Mouse (Mus musculus) retina, adult 2 months (tissue): ENCODE results near the gene Tpst1.

Experiments
- DNase-seq: peaks from one replicate; pipeline ENCODE4 v3.0.0-alpha.2; 2012; ENCODE audit warnings: low read depth, low spot score

The Tpst1 gene

DNA sequence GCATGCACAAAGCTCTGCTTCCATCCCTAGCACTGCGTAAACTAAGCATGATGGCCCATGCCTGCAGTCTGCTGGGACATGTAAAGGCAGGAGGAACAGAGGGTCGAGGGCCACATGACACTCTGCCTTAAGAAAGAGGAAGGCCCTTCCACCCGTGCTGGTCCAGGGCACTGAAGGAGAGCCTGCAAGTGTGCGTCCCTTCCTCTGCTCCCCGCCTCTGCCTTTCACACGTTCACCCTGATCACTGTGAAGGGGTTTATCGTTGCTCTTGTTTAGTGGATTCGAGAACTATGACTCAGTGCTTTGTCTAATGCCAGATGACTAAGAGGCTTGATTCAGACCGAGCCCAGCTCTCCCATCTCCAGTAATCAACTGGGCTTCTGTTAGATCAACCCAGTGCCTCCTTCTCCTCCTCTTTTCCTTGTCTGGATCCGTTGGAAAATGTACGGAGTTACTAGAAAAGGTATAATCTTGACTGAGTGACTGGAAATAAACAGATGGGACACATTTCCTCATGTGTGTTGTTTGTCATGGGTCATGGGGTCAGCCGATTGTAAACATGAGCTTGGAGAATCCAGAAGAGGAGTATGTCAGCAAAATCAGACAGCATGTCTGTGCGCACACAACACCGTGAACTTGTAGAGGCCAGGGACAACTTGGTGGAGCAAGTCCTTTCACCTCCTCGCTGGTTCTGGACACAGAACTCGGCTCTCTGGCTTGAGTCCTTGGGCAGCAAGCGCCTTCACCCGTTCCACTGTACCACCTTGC is 16.7 kb downstream of the Tpst1 start:
- no peak for DNase-seq

DNA sequence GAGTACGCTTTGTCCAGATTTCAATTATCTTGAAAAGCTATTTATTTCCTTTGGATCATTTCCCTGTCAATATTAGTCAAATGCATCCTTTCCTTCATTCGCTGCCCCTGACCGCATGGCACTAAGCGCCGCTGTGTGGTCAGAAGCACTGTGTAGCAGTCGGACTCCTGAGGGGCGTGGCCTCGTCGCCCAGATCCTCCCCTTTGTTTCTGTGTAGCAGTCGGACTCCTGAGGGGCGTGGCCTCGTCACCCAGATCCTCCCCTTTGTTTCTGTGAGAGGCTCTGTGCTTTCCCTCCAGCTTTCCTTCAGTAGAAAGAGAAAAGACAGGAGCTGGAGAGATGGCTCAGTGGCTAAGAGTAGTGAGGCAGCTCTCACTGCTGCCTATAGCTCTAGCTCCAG is 23.6 kb downstream of the Tpst1 start:
- no peak for DNase-seq

DNA sequence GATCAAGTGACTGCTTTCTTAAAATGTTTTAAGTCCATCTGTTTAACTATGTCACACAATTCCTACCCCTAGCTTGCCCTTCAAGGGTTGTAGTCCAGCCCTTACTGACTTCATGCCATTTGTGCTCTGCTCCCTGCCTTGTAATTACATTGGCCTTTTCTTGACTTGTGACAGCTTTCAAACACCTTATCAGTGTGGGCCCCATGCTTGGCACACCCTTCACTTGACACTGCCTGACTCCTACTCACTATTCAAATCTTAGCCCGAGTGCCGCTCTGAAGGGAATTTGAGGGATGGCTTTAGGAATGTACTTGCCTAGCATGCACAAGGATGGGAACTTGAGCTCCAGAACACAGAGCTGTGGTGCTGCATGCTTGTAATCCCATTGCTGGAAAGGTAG is 24.7 kb downstream of the Tpst1 start:
- DNase-seq: no peak

DNA sequence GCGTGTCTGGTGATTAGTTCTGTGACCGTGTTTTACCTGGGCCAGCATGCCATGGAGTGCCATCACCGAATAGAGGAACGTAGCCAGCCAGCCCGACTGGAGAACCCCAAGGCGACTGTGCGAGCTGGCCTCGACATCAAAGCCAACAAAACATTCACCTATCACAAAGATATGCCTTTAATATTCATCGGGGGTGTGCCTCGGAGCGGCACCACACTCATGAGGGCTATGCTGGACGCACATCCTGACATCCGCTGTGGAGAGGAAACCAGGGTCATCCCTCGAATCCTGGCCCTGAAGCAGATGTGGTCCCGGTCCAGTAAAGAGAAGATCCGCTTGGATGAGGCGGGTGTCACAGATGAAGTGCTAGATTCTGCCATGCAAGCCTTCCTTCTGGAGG is 28.6 kb downstream of the Tpst1 start:
- no peak for DNase-seq

DNA sequence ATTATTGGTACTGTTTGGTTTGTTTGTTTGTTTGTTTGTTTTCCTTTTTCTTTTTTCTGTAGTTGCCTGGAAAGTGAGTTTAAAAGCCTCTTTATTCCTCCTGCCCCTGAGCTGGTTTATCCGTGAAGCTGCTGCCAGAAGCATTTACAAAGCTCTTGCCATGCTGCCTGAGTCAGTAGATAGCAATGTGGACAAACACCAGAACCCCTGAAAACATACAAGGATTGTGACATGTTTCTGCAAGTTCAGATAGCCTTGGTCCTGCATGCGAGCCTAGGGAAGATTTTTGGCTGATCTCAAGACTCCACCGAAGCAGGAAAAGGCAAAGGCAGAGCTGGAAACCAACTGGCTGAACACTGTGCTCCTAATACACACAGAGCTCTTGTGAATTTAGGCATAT is 36.2 kb downstream of the Tpst1 start:
- no peak for DNase-seq

DNA sequence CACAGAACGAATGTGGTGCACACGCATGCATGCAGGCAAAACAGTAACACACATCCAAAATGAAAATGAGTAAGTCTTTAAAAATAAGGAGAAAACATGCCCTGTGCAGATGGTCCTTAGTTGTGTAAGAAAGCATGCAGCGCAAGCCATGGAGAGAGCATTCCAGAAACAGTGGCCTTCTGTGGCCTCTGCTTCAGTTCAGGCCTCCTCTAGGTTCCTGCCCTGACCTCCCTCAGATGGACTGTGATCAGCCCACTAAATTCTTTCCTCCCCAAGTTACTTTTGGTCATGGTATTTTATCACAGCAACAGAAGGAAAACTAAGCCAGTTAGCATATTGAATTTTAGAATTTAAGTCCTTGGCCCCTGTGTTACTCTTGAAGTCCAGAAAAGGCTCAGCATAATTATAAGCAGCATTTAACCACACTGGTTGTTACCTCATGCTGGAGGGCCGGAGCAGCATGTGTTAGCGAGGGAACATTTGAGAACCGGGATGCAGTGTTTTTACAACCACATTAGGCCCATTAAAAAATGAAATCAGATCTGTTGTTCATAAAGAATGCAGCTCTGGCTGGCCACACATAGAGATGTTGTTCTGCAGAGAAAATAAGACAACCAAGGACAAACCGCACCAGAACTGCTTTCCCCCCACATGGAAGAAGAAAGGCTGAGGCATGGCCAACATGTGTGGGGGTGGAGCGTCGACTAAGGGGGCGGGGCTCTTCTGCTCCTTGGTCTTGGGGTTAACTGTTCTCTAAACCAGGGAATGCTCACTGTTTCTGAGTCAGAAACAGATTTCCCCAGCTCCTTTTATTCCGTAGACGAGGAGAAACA is 37.7 kb downstream of the Tpst1 start:
- no peak for DNase-seq

DNA sequence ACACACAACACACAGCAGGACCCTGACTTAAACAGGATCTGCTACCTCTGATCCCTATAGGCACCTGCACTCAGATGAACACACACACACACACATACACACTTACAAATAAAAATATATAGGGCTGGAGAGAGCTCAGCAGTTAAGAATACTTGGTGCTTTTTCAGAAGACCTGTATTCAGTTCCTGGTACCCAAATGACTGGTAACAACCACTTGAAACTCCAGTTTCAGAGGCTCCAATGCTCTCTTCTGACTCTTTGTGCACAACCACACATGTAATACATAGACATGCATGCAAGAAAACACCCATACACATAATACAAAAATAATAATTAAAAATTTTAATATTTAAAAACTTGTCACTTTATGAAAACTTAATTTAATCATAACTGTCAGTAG is 39.5 kb downstream of the Tpst1 start:
- DNase-seq: no peak

DNA sequence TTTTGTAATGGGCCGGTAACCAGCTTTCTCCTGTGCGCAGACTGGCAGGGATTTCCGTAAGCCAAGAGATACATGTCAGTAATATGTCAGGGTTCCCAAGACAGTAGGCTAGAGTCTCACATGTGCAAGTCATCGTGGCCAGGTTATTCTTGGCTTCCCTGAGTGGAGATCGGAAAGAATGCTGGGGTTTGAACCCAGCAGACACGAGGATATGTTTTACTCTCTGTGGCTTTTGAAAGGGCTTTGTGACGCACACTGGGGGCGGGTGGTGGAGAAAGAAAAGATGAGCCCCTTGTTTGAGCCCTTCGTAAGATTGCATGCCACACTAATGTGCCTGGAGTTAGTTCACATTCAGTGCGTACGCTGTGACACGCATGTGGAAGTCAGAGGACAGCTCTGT is 43.0 kb downstream of the Tpst1 start:
- DNase-seq: no peak

DNA sequence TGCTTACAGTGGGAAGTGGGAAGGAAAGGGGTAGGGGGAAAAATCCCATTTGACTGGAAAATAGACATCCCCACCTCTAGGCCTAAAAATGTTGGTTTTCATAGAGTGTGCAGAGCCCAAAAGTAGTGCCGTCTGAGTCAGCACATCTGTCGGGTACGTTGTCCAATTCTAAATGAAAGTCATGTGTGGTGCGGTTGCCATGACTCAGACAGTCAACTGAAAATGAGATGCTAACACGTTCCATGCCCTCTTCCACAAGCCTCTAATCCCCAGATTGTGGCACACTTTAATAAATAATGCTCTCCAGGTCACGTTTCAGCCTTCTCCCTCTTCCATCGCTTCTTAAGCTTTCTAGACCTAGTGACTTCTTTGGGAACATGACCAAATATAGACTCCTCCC is 43.7 kb downstream of the Tpst1 start:
- no peak for DNase-seq

DNA sequence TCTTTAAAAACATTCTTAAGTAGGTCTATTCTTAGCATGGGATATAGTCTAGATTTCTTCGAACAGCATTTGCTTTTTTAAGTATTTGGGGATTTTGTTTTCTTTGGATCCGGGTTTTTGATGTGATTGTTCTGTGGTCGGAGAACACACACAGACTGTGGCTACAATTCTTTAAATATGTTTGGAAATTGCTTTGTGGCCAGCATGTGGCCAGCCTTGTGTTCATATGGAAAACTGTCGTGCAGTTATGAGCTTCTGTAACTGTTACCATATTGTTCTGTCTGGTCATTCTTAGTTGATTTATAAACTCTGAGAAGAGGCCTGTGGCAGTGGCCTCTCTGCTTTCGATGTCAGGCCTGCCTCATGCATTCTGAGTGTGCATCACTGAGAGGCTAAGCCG is 44.8 kb downstream of the Tpst1 start:
- DNase-seq: no peak

DNA sequence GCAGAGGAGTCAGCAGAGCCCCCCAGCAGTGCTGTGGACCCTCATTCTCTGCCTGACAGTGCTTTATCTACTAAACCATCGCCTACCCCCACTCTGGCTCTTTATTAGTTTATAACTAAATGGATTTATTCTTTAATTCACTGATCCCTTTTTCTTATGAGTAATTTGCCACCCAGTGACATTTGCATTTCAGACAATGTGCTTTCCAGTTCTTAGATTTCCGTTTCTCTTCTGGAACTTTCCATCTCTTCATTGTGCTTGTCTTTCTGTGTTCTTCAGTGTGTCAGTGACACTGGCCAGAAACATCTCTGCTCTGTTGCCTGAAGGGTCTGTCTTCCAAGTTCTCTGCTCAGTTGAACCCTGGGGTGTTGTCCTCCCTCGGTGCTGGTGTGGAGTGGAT is 46.1 kb downstream of the Tpst1 start:
- DNase-seq: no peak

DNA sequence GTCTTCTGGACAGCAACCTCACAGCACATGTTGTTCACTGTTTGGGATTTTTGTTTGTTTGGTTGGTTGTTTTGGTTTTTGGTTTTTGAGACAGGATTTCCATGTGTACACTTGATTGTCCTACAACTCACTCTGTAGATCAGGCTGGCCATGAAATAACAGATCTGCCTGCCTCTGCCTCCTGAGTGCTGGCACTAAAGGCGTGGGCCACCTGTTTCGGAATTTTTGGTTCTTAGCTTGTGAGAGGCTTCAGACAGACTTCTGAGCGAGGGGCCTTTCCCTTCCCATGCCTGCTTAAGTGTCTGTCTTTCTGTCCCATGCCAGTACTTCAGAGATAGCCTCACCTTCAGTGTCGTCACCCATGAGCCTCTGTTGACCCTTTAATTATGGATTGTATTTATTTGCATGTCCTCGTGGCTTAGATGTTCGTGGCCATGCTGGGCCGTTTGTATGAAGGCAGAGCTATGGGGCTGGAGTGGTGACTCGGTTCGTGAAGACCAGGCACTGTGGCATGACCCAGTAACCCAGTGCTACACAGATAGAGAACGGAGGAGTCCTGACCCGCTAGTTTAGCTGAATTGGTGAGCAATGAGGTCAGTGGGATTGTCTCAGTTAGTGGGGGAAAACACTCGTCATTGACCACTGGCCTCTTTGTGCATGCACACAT is 47.1 kb downstream of the Tpst1 start:
- DNase-seq: no peak

DNA sequence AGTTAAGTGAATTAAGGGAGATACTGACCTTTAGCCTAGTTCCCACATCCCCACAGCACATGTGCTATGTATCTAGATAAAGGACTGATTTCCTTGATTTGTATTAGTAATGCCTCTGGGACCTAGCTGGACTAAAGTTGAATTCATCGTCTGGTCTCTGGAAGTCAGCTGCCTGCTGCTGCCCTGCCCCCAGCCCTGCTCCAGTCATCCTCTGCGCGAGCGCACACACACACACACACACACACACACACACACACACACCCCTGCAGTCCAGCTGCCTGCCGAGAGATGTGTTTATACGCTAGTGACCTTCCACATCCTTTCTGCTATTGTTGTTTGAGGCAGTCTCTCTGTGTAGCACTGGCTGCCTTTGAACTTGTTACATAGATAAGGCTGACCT is 47.8 kb downstream of the Tpst1 start:
- DNase-seq: no peak

DNA sequence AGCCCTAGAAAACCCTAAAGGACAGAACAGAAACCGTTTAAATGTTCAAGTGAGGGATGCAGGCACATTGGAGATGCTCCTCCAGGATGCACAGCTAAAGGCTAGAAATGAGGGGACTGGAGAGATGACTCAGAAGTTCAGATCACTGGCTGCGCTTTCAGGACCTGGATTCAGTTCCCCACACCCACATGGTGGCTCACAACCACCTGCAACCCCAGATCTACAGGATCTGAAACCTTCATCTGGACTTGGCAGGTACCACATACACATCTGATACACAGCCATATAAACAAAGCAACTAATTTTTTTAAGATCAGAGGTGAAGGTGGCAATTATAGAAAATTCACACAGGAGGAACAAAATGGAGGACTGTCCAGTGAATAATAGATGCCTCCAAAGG is 49.2 kb downstream of the Tpst1 start:
- DNase-seq: no peak

DNA sequence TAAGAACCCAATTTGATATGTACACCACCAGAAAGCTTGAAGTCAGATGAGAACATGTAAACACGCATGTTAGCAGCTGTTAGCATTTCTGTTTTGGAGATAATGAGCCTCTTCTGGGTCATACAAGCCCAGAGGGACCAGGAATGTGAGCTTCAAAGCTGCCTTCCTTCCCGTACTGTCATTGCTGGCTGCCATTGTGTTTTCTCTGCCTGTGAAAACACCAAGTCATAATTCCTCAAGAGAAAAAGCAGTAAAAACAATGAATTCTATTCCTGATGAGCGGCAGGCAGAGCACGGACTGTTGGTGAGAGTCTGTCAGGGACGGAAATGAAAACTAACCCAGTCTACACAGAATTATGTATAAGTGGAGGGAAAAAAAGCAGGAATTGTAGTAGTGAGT is 51.1 kb downstream of the Tpst1 start:
- no peak for DNase-seq

DNA sequence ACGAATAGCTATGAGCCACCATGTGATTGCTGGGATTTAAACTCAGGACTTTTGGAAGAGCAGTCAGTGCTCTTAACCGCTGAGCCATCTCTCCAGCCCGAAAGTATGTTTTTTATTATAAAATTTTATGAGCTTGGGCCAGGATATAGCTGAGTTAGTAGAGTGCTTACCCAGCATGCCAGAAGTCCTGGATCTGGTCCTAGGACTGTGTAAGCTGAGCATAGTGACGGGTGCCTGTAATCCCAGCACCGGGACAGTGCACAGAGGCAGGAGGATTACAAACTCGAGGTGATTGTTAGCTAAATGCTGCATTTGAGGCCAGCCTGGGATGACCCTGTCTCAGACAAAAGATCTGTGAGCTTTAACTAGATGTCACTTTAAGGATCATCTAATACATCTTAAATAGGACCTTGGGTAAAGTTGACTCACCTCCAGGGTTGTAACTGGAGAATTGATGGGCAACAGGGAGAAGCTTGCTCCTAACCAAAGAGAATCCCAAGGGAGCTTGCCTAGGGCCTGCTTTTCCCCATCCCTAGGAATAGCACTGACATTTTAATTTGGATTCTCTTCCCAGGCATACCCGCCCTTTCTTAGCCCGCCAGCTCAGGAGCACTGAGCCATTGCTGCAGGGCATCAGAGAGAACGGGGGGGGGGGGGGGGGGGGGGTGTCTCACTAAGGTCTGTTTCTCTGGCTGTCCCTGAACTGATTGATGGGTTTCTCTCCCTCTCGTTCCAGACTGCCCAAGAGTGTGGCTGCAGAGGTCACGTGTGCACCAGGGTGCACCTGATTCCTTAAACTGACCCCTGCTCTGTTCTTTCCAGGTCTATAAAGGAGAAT is 55.8 kb downstream of the Tpst1 start:
- DNase-seq: no peak

DNA sequence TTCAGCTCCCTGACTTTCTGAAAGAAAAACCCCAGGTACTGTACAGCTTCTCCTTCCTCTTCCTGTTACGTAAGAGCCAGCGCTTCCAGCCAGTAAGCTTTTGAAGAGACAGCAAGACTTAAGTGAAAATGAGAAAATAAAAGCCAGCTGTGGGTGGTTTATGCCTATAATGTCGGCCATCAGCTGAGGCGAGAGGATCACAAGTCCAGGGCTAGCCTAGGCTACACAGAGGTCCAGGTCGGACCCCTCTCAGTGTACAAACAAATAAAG is 56.3 kb downstream of the Tpst1 start:
- DNase-seq: no peak

DNA sequence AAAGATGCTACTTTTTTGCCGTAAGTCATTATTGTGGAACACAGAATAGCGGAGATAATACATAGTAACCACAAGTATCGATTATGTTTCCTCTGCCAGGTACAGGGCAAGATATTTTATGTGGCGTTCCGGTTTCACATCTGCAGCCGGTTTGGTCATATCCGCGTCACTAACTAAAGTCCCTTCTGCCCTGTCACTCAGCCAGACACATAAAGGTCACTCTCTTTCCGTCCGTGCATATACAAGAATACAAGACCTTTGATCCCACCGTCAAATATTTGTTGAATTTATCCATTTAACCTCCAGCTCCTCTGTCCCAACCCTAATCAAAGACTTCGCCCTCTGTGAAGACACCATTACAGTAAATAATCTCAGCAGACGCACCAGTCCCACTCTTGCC is 63.5 kb downstream of the Tpst1 start:
- no peak for DNase-seq

DNA sequence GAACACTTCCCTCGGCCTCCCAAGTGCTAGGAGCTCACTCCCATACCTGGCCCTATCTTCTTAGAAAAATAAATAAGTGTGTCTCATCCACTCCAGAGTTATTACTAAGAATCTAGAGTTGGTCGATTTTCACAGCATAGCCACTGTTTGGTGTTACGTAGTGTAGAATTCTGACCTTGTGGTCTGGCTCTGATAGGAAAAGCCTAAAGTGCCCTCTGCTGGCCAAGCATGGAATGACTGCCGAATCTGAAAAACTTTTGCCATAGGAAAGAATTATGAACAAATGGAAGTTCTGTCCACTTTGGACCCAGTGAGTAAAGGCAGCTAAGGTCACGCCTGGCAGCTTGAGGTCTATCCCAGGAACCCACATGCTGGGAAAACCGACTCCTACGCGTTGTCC is 66.3 kb downstream of the Tpst1 start:
- peak; percentile 52 for DNase-seq

DNA sequence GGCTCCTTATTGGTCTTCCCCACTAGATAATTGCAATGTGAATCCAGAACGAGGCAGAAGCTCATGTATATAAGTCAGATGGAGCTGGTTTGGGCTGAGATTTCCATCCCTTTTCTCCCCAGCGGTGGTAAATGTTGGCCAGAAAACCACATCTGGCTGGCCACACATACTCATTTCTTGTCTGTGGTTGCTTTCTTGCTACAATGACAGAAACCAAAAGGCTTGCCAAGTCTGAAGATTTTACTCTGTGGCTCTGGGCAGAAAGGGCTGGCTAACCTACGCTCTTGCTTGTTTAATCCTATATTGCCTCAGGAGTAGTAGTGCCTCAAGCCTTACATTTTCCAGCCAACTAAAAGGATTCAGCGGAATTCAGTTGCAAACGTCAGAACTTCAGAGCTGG is 68.0 kb downstream of the Tpst1 start:
- DNase-seq: no peak

DNA sequence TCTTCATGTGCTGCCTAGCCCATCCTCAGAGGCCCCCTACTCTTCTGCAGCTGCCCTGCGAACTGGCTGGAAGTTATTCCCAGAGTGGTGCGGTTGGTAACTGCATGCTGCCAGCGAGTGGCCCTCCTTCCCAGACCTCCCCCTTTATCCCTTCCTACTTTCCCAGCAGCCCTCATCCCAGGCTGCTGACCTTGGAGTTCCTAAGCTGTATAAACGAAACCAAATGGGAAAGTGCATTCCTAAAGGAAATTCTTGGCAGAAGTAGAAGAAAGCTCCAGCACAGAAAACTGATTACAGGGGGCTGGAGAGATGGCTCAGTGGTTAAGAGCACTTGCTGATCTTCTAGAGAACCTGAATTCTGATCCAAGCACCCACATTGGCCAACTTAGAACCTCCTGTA is 68.9 kb downstream of the Tpst1 start:
- no peak for DNase-seq

DNA sequence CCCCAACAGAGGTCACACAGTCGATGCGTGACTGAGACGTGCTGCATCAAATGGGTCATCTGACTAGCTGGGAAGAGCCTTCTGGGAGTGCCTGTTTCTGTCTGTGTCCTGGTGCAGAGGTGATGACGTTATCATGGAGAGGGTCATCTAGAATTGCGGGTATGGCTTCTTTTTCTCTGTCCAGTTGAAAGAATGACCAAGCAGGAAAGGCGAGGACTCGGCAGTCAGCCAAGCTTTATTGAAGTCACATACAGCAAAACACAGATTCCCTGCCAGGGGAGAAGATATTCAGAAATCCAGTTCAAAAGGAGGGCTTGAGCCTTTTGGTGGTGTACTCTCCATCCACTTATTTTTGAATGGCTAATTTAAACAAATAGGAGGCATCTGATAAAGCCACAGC is 70.0 kb downstream of the Tpst1 start:
- no peak for DNase-seq
